Mouse (Mus musculus) retina, postnatal 7 days (tissue): ENCODE results near the gene Arhgap9.
A peak's percentile ranks its signal among the peaks of the same experiment; 100 is the strongest.

Experiments
- DNase-seq: peaks from one replicate; pipeline ENCODE4 v3.0.0-alpha.2; 2012; ENCODE audit warnings: low read depth, low spot score

Gene Arhgap9

DNA sequence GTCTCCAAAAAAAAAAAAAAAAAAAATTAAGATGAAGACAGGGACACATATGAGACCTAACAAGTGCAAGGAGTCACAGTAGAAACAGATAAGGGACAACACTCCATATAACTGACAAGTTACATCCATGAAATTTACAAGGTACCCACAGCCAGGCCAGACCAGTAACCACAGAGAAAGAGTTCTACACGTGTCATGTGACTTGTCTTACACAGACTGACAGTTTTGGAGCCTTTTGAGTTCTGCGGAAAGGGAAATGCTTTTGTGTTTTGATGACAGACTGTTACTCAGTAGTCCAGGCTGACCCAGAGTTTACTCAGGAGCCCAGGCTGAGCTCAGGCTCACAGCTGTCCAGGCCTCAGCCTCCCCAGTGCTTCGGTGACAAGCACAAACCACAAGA, 21.3 kb downstream of the Arhgap9 start:
- DNase-seq = no peak

DNA sequence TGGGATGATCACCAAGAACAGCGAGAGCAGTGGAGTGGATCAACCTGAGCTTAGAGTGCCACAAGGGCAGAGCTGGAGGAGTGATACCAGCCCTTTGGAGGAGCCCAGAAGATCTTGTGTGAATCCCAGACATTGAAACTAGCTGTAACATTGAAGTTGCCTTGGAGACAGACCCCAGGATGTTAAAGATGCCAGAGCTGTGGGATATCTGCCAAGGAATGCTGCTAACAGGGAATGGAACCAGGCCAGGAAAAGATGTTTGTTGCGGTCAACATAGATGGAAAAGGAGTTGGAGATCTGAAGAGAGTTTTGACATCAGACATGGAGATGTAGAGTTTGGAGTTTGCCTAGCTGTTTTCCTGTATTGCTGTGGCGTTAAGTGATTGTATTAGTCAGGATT, 24.4 kb downstream of the Arhgap9 start:
- no peak for DNase-seq

DNA sequence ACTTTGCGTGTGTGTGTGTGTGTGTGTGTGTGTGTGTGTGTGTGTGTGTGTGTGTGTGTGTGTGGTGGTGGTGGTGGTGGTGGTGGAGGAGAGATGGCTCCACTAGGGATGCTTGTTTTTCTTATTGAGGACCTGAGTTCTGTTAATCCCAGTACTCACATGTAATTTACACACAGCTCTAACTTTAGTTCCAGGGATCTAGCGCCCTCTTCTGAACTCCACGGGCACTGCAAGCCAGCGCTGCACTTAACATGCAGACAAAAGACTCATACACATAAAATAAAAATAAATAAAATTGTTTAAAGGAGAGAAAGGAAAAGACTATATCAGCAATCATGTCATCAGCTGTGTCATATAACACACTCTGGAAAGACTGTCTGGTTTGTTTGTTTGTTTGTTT, 27.2 kb downstream of the Arhgap9 start:
- no peak for DNase-seq

DNA sequence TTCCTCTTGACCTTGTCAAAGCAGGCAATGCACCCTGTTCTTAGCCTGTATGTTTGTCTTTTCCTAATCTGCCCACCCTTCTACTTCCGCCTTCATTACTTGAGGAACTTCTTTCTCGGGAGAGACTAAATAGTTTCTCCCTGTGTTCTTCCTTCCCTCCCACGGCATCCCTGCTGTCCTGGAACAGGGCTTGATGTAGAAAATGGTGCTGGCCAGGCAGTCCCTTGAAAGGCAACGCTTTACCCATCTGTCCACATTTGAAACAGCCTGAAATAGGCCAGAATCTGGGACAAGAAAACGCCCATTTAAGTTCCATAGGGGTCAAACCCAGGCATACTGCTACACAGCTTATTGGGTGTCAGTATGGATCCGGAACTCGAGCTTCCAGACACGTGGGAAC, 28.0 kb downstream of the Arhgap9 start:
- no peak for DNase-seq

DNA sequence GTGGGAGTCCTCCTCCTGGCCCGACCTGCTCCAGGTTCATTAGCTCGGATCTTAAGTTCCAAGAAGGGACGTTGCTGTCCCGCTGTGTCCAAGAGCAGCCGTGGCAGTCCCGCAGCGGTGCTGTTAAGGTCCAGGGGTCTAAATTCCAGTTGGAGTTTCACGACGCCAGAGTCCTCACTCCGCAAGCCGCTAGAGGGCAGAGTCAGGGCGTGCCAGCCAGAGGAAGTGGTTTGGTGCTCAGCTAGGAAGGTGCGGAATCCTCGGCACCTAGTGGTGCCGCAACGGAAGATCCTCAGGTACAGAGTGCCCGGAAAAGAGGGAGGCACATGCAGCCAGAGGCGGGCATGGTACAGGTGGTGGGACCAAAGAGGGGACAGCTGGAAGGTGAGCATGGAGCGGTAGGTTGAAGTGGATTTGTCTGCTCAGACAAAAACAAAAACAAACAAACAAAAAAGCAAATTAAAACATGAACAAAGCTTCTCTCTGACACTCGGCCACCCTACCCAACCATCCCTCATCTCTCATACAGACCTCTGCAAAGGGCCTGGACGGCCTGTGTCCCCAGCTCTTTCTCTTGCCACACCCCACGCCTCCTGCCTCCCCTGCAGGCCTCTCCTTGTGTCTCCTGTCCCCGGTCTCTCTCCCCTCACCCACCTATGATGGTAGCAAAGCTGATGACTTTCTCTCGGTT, 29.0 kb downstream of the Arhgap9 start:
- DNase-seq = peak; percentile 41

DNA sequence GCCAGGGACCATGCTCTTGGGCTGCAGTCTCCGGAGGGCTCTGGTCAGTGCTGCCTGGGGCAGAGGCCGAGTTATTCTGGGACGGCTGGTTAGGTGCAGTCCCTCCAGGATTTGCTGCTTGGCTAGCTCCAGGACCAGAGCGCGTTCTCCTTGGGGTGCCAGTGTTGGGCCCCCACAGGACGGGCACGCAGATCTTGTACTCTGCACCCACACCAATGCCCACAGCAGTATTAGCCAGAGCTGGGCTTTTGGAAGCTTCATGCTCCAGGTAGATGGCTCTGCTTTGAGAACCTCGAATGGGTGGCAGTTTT, 29.5 kb downstream of the Arhgap9 start:
- DNase-seq = no peak

DNA sequence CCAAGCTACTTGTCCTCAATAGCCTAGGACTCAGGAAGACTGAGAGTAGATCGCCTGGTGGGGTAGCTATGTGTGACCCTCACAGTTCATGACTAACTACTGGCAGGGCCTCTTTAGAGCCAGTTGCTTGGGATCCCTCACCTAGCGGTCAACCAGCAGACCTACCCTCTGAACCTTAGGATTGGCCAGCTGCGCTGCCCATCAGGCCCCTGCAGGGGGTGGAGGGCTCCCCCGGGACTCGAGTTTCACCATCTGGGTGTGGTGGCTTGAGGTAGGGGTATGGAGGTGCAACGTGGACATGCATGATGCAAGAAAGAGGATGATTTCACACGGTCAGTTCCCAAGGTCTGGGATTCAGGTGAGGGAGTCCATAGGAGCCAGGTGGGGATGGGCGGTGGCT, 30.0 kb downstream of the Arhgap9 start:
- DNase-seq = no peak

DNA sequence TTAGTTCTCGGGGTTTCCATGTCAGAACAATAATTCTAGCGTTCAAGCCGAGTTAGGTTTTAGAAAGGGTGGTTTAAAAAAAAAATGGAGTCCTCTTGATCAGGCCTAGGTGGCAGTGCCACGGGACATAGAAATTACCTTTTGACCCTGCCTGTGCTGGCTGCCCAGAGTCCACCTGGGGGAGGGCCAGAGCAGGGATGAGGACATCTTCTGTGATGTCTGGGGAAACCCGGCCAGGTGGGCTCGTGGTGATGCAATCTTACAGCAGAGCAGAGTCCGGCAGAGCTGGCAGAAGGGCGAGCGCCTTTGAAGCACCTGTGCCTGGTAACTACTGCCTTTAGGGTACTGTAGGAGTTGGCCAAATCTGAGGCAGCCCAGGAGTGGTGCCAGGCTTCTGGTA, 30.4 kb downstream of the Arhgap9 start:
- DNase-seq = no peak

DNA sequence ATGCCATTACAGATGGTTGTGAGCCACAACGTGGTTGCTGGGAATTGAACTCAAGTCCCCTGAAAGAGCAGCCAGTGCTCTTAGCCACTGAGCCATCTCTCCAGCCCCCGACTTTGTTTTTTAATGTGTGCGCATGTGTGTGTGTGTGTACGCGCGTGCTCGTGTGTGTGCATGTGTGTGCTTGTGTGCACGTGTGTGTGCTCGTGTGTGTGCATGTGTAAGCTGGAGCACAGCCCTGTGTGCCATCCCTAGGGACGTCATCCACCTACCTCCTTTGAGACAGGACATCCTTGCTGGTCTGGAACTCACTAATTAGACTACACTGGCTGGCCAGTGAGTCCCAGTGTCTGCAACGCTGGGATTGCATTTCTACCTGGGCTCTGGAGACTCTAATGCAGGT, 31.0 kb downstream of the Arhgap9 start:
- DNase-seq = no peak

DNA sequence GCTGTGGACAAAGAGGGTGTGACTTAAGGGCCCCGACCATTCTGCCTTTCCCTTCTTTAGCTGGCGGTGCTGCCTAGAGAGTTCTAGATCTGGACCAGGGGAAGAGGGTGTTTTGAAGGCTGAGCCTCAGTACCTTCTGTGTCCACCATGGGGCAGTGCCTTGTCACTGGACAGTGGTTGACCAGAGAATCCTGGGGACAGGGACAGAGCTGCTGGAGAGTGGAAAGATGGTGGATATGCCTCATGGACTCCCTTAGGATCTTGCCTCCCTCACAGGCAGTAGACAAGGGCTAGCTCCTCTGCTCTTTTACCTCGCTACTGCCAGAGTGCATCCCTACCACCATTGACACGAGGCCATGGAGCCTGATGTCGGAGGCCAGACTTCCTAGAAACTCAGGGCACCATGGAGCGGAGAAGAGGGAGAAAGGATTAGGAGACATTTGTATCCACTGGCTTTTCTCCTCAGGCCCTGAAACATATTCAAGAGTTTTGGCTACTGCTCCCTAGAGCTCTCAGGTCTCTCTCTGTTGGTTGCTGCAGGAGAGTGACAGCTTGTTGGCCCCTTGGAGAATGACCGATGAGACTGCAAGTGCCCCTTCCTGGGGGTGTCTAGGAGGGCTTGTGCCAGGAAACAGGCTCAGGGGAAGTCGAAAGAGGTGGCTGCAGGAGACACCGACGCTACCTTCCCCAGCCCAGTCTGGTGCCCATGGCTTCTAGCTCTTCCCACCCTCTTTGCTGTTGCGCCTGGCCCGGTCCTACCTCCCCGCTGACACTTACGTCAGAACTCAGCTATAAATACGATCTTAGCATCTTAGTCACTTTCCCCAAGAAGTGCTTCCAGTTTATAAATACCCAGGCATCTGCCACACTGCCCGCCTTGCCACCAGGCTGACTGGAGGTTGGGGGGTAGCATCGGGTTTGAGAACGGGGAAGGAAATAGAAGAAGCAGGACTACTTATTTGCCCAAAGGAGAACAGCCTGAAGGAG, 32.4 kb downstream of the Arhgap9 start, which contains the start of gene Inhbe:
TSS of gene Inhbe (minus strand) at position 503 of the 987 bp plus-strand sequence.
- DNase-seq = no peak

DNA sequence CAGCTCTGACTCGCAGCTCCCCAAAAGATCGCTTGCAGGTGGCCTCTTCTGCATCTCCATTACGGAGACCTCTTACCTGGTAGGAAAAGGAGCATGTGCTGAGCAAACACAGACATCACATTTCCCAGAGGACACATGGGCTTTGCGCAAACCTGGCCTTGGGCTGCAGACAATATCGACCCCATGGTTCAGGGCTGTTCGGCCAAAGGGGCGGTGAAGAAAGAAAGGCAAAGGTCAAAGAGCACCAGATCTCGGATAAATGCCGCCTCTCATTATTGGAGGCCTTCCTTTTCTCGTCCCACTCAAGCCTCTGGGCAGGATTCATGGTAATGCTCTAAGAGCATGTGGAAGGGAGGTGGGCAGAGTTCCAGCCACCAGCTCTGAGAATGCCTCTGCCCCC, 33.6 kb downstream of the Arhgap9 start:
- DNase-seq = no peak

DNA sequence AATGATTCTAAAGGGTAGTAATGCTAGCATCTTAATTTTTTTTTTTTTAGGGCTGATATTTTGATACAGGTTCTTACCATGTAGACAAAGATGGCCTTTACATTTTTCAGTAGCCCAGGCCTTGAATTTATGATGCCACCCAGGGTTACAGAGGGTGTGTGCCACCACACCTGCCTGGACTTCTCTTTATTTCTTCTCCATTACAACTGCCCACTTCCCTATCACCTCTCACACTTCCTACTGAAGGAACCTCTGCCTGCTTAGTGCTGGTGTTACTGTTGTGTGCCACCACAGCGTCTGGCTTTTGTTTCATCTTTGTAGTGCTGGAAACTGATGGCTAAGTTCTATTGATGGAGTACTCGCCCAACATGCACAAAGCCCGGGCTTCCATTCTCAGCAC, 39.0 kb downstream of the Arhgap9 start:
- DNase-seq = no peak

DNA sequence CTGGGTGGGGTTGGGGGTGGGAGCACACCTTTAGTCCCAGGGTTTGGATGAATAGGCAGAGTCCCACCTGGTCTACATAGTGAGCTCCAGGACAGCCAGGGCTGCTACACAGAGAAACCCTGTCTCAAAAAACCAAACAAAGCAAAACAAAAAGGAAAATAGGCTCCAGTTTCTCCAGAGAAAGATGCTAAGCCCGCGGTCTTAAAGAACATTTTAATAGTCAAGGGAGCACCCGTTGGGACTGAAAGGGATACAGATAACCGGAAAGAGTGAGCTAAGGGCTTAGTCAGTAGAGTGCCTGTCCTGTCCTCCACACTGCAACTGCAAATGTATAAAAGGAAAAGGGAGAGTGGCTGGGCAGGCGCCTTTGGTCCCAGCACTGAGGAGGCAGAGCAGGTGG, 45.4 kb downstream of the Arhgap9 start:
- DNase-seq = no peak

DNA sequence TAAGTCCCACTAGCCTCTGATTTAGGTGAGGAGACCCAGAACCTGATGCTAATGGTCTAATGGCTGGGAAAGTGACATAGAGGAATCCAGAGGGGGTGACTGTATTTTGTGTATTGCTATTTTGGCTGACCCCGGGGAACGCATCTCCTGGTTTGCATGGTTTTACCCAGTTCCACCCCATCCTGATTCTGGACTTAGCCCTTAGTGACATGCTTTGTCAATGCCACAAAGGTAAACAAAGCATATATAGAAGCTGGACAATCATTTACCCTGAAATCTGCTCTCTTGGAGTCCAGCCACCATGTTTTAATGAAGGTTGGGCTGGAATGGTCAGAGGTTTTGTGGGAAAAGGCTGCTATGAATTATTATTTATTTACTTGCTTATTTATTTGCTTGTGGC, 46.5 kb downstream of the Arhgap9 start:
- no peak for DNase-seq

DNA sequence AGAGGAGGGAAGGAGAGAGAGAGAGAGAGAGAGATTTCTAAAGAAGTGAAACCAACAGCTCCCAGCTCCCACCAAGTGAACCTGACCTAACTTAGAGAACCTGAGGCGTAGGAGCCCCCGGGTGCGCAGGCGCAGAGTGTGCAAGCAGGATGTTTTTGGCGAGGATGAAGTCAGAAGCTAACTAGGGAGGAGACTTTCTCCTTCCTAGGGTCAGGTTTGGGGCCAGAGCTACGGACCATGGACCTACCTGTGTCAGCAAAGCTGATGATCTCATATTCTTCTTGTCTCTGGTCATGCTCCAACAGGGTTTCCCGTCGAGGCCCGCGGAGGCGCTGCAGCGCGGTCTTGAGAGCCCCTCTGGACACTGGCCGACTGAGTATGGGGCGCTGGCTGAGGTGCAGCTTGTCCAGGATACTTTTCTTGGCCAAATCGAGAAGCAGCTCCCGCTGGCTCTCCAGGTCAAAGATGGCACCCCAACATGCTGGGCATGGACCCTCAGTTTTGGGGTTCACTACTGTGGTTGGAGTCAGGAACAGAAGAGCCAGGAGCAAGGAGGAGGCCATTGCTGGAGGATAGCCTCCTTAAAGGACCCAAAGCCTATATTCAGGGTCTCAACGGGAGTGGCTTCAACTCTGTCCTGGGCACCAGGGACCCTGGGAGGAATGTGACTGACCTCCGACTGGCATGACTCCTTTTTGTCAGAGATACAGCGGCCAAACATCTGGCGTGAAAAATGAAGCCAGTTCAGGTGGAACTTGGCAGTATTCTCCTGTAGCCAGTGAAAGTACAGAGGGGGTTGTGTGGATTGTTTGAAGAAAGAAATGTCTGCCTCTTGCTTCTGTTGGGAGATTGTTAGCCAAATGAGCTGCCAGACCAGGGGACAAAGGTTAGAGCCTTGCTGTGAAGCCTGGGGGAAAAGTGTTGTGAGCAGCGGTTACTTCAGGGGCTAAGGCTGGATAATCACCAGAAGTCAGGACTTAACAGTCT, 48.4 kb downstream of the Arhgap9 start, which contains the start of gene Inhbc:
TSS of gene Inhbc (minus strand) at position 598 of the 987 bp plus-strand sequence.
- no peak for DNase-seq

DNA sequence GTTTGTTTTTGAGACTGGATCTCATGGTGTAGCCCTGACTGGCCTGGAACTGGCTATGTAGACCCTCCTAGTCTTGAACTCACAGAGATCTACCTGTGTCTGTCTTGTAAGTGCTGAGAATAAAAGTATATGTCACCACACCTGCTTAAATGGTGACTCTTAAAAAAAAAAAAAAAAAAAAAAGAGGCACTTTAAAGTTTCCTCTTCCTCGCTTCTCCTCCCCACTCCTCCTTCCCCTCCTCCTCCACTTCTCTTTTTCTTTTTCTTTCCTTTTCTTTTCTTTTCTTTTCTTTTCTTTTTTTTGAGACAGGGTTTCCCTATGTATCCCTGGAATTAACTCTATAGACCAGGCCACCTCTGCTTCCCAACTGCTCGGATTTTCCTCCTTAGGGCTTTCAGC, 49.3 kb downstream of the Arhgap9 start:
- DNase-seq = no peak

DNA sequence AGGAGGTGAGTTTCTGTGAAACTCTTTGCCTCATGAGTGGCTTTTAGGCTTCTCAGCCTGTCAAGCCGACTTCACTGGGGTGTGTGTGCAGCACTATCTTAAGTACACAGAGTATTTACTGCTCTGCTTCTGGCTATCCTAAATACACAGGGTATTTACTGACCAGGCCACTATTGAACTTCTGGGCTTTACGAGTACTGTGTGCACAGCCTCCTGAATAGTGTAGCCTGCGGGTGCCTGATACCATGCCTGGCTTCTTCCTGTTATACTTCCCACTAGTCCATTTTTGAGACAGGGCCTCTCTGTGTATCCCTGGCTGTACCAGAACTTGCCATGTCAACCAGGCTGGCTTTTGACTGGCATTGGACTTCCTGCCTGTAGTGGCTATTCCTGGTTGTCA, 55.9 kb downstream of the Arhgap9 start:
- no peak for DNase-seq
